Mouse (Mus musculus): Measurements from ENCODE around the gene Col9a2.

Gene Col9a2

DNA sequence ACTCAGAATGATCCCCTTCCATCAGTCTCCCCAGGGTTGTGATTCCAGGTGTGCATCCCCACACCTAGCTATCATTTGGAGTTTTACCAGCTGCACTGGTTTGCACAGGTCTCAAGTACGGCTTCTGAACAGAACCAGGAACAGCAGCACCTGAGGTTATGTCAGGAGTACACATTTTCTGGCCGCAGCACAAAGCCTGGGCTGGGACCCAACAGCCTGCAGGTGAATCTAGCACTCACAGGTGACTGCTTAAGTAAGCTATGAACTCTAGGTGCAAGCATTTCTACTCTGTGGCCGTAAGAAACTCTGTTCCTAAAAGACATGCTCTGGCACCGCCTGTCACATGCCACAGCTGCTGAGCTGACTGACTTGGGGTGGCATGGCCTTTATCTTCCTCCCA, 51.0 kb downstream of the Col9a2 start:
- DNase-seq = no peak

DNA sequence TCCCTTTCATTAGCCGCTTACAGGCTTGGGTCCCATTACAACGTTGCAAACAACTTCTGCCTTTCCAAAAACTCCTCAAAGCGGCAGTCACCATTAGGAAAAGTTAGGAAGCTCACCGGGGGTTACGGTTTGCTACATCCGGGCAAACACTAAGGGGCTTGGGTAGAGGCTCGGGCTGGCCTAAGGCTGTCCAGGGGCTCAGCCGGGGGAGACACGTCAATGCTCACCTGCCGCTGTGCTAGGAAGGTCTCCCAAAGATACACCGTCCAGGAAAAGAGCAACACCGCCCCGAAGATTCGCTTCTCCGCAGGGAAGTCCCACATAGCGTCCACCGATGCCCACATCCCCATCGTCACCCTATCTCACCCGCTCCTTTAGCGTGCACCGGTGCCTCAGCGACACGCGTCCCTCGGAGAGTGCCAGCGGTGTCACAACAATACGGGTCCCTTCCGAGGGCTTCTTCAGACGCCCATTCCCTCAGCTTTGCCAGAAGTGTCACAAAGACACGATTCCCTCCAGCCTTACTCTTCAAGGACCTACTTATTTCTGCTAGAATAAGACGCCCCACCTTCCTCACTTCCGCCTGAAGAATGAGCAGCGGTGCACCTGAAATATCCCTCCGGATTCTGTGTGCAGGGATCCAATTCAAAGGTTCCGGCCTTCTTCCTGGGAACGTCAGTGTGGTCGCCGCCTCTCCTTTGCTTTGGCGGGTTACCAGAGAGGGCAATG, 58.6 kb downstream of the Col9a2 start, which contains the start of gene Zmpste24:
Gene Zmpste24, minus strand, starts transcription at position 592 of the 729 bp plus-strand sequence.
- DNase-seq = peak; percentile 92 to 93

GRCm38 (mm10) chr4:121103304-121103703, 64.1 kb downstream of the Col9a2 start:
- no peak for DNase-seq
